Mouse (Mus musculus) hindbrain, embryonic 15.5 days (tissue): Measurements from ENCODE around the gene Arhgap9. TPM values are rescaled to one million over a fixed set of nuclear protein-coding genes. Genes with fewer than 3 reads are reported as not detected.

Source experiments
- ATAC-seq: fragments of 200-750 bp; cut with Nextera tagmentation; 2 replicates; pipeline ENCODE4 v1.8.0; 2017; ENCODE audit warnings: low read depth, moderate number of reproducible peaks, moderate TSS enrichment; ENCODE audit not compliant: low FRiP score
- H3K27ac ChIP-seq: fragments of 300-500 bp; sonication (generic); replicated peaks from 2 replicates; pipeline ENCODE4 v1.5.1; 2015; ENCODE audit warnings: mild to moderate bottlenecking, inconsistent platforms
- H3K27me3 ChIP-seq: fragments of 300-500 bp; sonication (generic); 2 replicates; pipeline ENCODE4 v1.6.1; 2015; ENCODE audit warnings: control low read depth, inconsistent platforms
- H3K36me3 ChIP-seq: fragments of 300-500 bp; sonication (generic); 2 replicates; pipeline ENCODE4 v1.6.1; 2015; ENCODE audit warnings: control low read depth, inconsistent platforms
- H3K4me1 ChIP-seq: fragments of 300-500 bp; sonication (generic); replicated peaks from 2 replicates; pipeline ENCODE4 v1.6.1; 2015; ENCODE audit warnings: control low read depth, inconsistent platforms
- H3K4me2 ChIP-seq: fragments of 300-500 bp; sonication (generic); 2 replicates; pipeline ENCODE4 v1.6.1; 2015; ENCODE audit warnings: moderate library complexity, mild to moderate bottlenecking, inconsistent platforms
- H3K4me3 ChIP-seq: fragments of 300-500 bp; sonication (generic); 2 replicates; pipeline ENCODE4 v1.5.1; 2015; ENCODE audit warnings: mild to moderate bottlenecking, inconsistent platforms
- H3K9ac ChIP-seq: fragments of 300-500 bp; sonication (generic); 2 replicates; pipeline ENCODE4 v1.6.1; 2015; ENCODE audit warnings: inconsistent platforms
- H3K9me3 ChIP-seq: fragments of 300-500 bp; sonication (generic); 2 replicates; pipeline ENCODE4 v1.6.1; 2016; ENCODE audit warnings: control low read depth, inconsistent platforms
- WGBS: fragments of 180-500 bp; shearing (Covaris S2); methylation state at CpG from one replicate; pipeline ENCODE4 v1.1.7; 2015; 5-methylcytosine and 5-hydroxymethylcytosine counted together
- polyA plus RNA-seq: library from polyadenylated mRNA; unstranded; fragments of >200 nt; fragmentation: Nextera tagmentation; extraction: Ambion mirVana; gene quantifications from 2 replicates; pipeline ENCODE4 v1.2.1, GENCODE M21; 2015

Gene Arhgap9
- 0.86 and 1.5 TPM in 2 replicates for polyA plus RNA-seq

DNA sequence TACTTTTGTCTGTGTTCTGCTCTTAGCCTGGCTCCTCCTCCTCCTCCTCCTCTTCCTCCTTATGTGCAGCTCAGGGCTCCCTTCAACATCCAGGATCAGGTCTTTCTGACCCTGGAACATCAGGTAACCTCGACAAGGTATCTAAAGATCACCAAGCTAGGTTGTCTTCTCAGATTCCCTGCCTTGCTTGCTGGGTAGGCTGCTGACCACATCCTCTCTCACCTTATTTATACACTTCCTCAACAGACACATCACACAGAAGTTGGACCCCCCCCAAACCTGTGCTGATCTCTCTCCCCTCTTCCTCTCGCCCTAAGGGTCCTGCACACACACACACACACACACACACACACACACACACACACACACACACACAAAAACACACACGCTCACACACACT, at the start of gene Arhgap9:
Gene Arhgap9 (plus strand): TSS at position 344 of the 400 bp plus-strand sequence.
- no peak within 1 kb of the TSS for H3K4me3 ChIP-seq
- no peak within 1 kb of the TSS for H3K9ac ChIP-seq
- H3K9me3 ChIP-seq, result no peaks in the 10 kb centered on the region
- 68% methylated on average over 2 of the region's 3 CpGs for WGBS
- no peak for ATAC-seq
- H3K27ac ChIP-seq, result no peak within 1 kb of the TSS
- H3K27me3 ChIP-seq, result peaks cover 39% of the 10 kb centered on the region
- H3K4me1 ChIP-seq, result peaks cover 9% of the 10 kb centered on the region
- H3K4me2 ChIP-seq, result no peak within 1 kb of the TSS
- no peaks in the 10 kb centered on the region for H3K36me3 ChIP-seq

- Histone ChIP-seq H3K27ac (no peak overlapping the region), H3K36me3 (peaks cover 62% of the 10 kb centered on the region), H3K9me3 (no peaks in the 10 kb centered on the region), H3K4me1 (peaks cover 30% of the 10 kb centered on the region), H3K9ac (no peak overlapping the region), H3K4me3 (no peak overlapping the region), H3K27me3 (no peaks in the 10 kb centered on the region), H3K4me2 (no peak overlapping the region)
- ATAC-seq, result no peak
- 94% methylated on average over 5 of the region's 5 CpGs for WGBS
Measured at GRCm38 (mm10) chr10:127272371-127272770, 49.4 kb upstream of the Arhgap9 start.

DNA sequence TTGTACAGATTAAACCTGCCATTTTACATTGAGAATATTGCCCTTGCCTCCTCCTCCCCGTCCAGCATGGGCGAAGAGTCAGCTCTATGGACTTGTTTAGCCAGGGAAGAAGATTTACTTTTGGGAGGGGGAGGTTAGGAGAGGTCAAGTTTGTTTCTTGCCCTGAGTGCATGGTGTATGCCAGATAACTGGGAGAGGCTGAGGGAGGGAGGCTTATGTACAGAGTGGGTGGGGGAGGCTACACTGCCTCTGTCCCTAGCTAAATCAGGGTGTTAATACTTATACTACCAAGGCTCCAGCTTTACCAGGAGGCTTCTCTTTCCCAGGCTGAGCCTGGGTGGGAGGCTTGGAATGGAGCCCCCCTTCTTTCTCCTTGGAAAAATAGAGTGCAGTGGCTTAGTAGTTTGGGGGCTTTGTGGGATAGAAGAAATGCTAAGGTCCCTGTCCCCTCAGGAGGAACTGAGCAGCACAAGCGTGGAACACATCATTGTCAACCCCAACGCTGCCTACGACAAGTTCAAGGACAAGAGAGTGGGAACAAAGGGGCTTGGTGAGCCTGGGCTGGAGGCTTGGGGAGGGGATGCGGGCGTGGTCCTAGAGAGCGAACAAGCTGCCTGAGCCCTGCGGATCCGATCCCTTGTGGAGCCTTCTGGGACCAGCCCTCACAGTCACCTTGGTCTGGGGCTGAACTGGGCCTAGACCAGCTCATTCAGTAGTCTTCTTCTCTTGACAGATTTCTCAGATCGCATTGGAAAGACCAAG, 47.3 kb upstream of the Arhgap9 start:
- Histone ChIP-seq H3K9ac (no peak overlapping the region), H3K27ac (no peak overlapping the region), H3K4me1 (peaks cover 9% of the 10 kb centered on the region; the same call in 1 of the 2 replicates), H3K9me3 (no peaks in the 10 kb centered on the region), H3K36me3 (peaks cover 77% of the 10 kb centered on the region), H3K4me2 (no peak overlapping the region), H3K4me3 (no peak overlapping the region), H3K27me3 (no peaks in the 10 kb centered on the region)
- WGBS, result 88% methylated on average over 11 of the region's 11 CpGs
- ATAC-seq, result no peak

DNA sequence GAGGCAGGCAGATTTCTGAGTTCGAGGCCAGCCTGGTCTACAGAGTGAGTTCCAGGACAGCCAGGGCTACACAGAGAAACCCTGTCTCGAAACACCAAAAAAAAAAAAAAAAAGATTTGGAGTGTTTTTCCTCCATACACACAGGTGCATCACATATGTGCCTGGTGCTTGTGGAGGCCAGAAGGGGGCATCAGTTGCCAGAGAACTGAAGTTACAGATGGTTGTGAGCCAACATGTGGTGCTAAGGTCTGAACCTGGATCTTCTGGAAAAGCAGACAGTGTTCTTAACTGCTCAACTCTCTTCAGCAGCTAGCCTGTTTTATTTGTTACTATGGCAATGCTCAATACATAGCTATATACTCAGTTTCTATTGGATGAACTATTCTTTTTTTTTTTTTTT, 42.0 kb upstream of the Arhgap9 start:
- WGBS, result 97% methylated on average over 2 of the region's 2 CpGs
- Histone ChIP-seq H3K36me3 (peaks cover 91% of the 10 kb centered on the region), H3K4me2 (no peak overlapping the region), H3K4me3 (no peak overlapping the region), H3K27me3 (no peaks in the 10 kb centered on the region), H3K4me1 (peaks cover 8% of the 10 kb centered on the region; the same call in 1 of the 2 replicates), H3K27ac (no peak overlapping the region), H3K9ac (no peak overlapping the region), H3K9me3 (no peaks in the 10 kb centered on the region)
- ATAC-seq, result no peak

- Histone ChIP-seq H3K4me1 (peaks cover 24% of the 10 kb centered on the region), H3K9ac (no peak overlapping the region), H3K36me3 (peaks cover 82% of the 10 kb centered on the region), H3K4me2 (no peak overlapping the region), H3K27ac (no peak overlapping the region), H3K4me3 (no peak overlapping the region), H3K9me3 (no peaks in the 10 kb centered on the region), H3K27me3 (no peaks in the 10 kb centered on the region)
- WGBS, result 79% methylated on average over 8 of the region's 8 CpGs
- ATAC-seq, result no peak
Measured at GRCm38 (mm10) chr10:127281316-127281715, 40.4 kb upstream of the Arhgap9 start.

DNA sequence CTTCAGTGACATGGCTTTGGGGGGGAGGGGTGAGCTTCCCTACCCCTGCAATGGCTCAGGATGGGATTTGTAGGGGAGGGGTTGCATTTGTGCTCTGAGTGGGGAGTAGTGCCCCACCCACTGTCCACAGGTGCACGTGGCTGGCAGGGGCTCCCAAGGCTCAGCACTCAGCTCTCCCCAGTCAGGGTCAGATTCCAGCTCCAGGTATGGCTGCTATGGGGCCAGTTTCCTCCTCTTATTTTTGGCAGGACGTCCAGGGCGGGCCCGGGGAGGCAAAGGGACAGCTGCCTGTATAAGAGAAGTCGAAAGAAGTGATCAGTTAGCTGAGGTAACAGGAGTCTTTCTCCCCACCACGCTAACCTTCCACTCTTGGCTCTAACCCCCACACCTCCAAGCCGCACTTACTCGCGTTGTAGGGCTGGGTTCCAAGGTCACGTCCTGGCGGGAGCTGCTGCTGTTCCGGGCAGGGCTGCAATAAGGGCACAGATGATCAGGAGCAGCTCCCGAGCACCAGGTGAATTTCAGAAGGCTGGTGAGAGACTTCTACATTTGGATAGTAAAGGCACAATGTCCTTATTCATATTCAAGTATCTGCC, 39.0 kb upstream of the Arhgap9 start:
- 90% methylated on average over 13 of the region's 13 CpGs for WGBS
- Histone ChIP-seq H3K9me3 (no peaks in the 10 kb centered on the region), H3K4me1 (peaks cover 38% of the 10 kb centered on the region), H3K4me3 (no peak overlapping the region), H3K27ac (no peak overlapping the region), H3K4me2 (no peak overlapping the region), H3K27me3 (no peaks in the 10 kb centered on the region), H3K36me3 (peaks cover 68% of the 10 kb centered on the region), H3K9ac (no peak overlapping the region)
- ATAC-seq, result no peak

- WGBS, result 88% methylated on average over 7 of the region's 7 CpGs
- ATAC-seq, result no peak
- Histone ChIP-seq H3K4me2 (no peak overlapping the region), H3K4me1 (peaks cover 44% of the 10 kb centered on the region), H3K9ac (no peak overlapping the region), H3K27ac (no peak overlapping the region), H3K4me3 (no peak overlapping the region), H3K9me3 (no peaks in the 10 kb centered on the region), H3K36me3 (peaks cover 55% of the 10 kb centered on the region), H3K27me3 (no peaks in the 10 kb centered on the region)
Measured at GRCm38 (mm10) chr10:127284105-127284622, 37.6 kb upstream of the Arhgap9 start.

GRCm38 (mm10) chr10:127284724-127285500, 36.9 kb upstream of the Arhgap9 start:
- H3K9ac ChIP-seq, result no peak overlapping the region
- no peak overlapping the region for H3K4me3 ChIP-seq
- H3K27ac ChIP-seq, result no peak overlapping the region
- 69% methylated on average over 11 of the region's 11 CpGs for WGBS
- H3K27me3 ChIP-seq, result no peaks in the 10 kb centered on the region
- H3K36me3 ChIP-seq, result peaks cover 50% of the 10 kb centered on the region
- no peaks in the 10 kb centered on the region for H3K9me3 ChIP-seq
- peaks cover 51% of the 10 kb centered on the region for H3K4me1 ChIP-seq
- H3K4me2 ChIP-seq, result no peak overlapping the region
- no peak for ATAC-seq

DNA sequence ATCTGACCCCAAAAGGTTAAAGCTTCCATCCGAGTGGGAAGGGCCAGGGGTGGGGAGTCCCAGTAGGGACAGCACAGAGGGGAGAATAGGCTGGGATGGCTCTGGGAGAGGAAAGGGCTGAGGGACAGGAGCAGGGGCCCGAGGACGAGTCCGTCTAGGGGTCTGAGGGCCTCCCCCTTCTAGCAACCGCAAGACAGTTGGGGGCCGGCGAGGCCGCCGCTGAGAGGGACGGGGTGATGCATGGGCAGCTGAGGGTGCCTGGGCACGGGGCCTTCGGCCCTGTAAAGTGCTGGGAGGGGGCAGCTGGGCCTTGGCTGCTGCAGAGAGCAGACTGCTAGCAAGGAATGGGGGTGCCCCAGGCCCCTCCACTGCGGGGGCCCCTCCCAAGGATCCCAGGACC, 36.1 kb upstream of the Arhgap9 start:
- Histone ChIP-seq H3K27ac (no peak overlapping the region), H3K9me3 (no peaks in the 10 kb centered on the region), H3K36me3 (peaks cover 44% of the 10 kb centered on the region), H3K4me3 (no peak overlapping the region), H3K4me1 (peaks cover 54% of the 10 kb centered on the region), H3K9ac (0 out of 2 replicates have a peak overlapping the region, but pooled peaks have one; percentile 10), H3K27me3 (no peaks in the 10 kb centered on the region), H3K4me2 (no peak overlapping the region)
- 62% methylated on average over 13 of the region's 13 CpGs for WGBS
- ATAC-seq, result no peak

GRCm38 (mm10) chr10:127286194-127286593, 35.6 kb upstream of the Arhgap9 start:
- H3K9me3 ChIP-seq, result no peaks in the 10 kb centered on the region
- no peak for ATAC-seq
- H3K27ac ChIP-seq, result no peak overlapping the region
- peak overlapping the region; percentile 73 for H3K4me2 ChIP-seq
- peaks cover 55% of the 10 kb centered on the region for H3K4me1 ChIP-seq
- no peaks in the 10 kb centered on the region for H3K27me3 ChIP-seq
- WGBS, result 56% methylated on average over 7 of the region's 7 CpGs
- no peak overlapping the region; the same call in 1 of the 2 replicates for H3K4me3 ChIP-seq
- 0 out of 2 replicates have a peak overlapping the region, but pooled peaks have one; percentile 10 for H3K9ac ChIP-seq
- H3K36me3 ChIP-seq, result peaks cover 38% of the 10 kb centered on the region

DNA sequence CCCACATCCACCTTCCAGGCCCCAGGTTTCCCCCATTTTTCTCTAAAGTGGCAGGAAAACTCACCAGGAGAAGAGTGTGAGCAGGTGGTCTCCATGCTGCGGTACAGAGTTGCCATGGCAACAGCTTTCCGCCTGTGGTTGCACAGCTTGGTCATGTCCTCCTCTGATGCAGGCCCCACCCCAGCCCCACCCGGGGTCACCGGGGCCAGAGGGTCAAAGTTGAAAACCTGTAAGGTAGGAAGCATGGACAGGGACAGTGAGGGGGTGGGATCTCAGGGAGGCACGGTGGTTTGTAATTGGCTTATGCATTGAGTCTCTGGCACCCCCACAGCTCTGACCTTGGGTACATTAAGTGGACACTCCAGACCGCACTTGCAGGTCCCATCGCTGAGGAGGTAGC, 35.0 kb upstream of the Arhgap9 start:
- Histone ChIP-seq H3K4me1 (peaks cover 60% of the 10 kb centered on the region), H3K36me3 (peaks cover 33% of the 10 kb centered on the region), H3K27me3 (no peaks in the 10 kb centered on the region), H3K4me2 (peak overlapping the region; percentile 73), H3K9me3 (no peaks in the 10 kb centered on the region), H3K9ac (peak overlapping the region; percentile 79; the same call in 1 of the 2 replicates), H3K4me3 (peak overlapping the region; percentile 52), H3K27ac (peak overlapping the region; percentile 98)
- 40% methylated on average over 7 of the region's 7 CpGs for WGBS
- ATAC-seq, result no peak
